Mouse (Mus musculus) liver, postnatal 0 days (tissue): ENCODE results near the gene Scgb1b27. TPM values are rescaled to one million over a fixed set of nuclear protein-coding genes. Genes with fewer than 3 reads are reported as not detected.
"Not testable (repeated sequence)": the region's sequence is repeated elsewhere in the genome, so short reads cannot be mapped to it uniquely, and the experiment has no call there.

ENCODE experiments used
- ATAC-seq: fragments of 200-750 bp; cut with Nextera tagmentation; 2 replicates; pipeline ENCODE4 v1.8.0; 2017; ENCODE audit warnings: mild to moderate bottlenecking, moderate library complexity
- DNase-seq: peaks from one replicate; pipeline ENCODE4 v3.0.0-alpha.2; 2016
- H3K27ac ChIP-seq: fragments of 300-500 bp; sonication (generic); 2 replicates; pipeline ENCODE4 v1.5.1; 2014; ENCODE audit warnings: antibody characterized with exemption, moderate library complexity, mild to moderate bottlenecking, low read depth
- H3K27me3 ChIP-seq: fragments of 300-500 bp; sonication (generic); 2 replicates; pipeline ENCODE4 v1.6.1; 2014; ENCODE audit warnings: low read length, control low read depth, mixed read lengths; ENCODE audit not compliant: insufficient read depth
- H3K36me3 ChIP-seq: fragments of 300-500 bp; sonication (generic); replicated peaks from 2 replicates; pipeline ENCODE4 v1.6.1; 2014; ENCODE audit warnings: mild to moderate bottlenecking, control low read depth, low read length, moderate library complexity, mixed read lengths; ENCODE audit not compliant: insufficient read depth
- H3K4me1 ChIP-seq: fragments of 300-500 bp; sonication (generic); 2 replicates; pipeline ENCODE4 v1.6.1; 2014; ENCODE audit warnings: antibody characterized with exemption, mild to moderate bottlenecking, control low read depth; ENCODE audit not compliant: insufficient read depth
- H3K4me2 ChIP-seq: fragments of 300-500 bp; sonication (generic); 2 replicates; pipeline ENCODE4 v1.6.1; 2014; ENCODE audit warnings: low read depth, mild to moderate bottlenecking, low read length, moderate library complexity, mixed read lengths
- H3K4me3 ChIP-seq: fragments of 300-500 bp; sonication (generic); 2 replicates; pipeline ENCODE4 v1.5.1; 2014; ENCODE audit warnings: low read depth, low read length
- H3K9ac ChIP-seq: fragments of 300-500 bp; sonication (generic); replicated peaks from 2 replicates; pipeline ENCODE4 v1.6.1; 2014; ENCODE audit warnings: mild to moderate bottlenecking, moderate library complexity
- H3K9me3 ChIP-seq: fragments of 300-500 bp; sonication (generic); 2 replicates; pipeline ENCODE4 v1.6.1; 2016; ENCODE audit warnings: mild to moderate bottlenecking, control low read depth, low read length, mixed read lengths
- CTCF ChIP-seq: sonication (generic); IDR thresholded peaks from 2 replicates; pipeline ENCODE4 v1.5.1; 2016; ENCODE audit warnings: antibody characterized with exemption, low read depth
- EP300 ChIP-seq: IDR thresholded peaks from 2 replicates; pipeline ENCODE4 v1.6.1; 2016; ENCODE audit warnings: antibody characterized with exemption, low read depth, mild to moderate bottlenecking
- WGBS: fragments of 180-500 bp; shearing (Covaris S2); extraction: QIAGEN DNeasy Blood & Tissue Kit; methylation state at CpG from one replicate; pipeline ENCODE4 v1.1.7; 2014; ENCODE audit not compliant: insufficient replicate concordance; 5-methylcytosine and 5-hydroxymethylcytosine counted together
- polyA plus RNA-seq: library from polyadenylated mRNA; unstranded; fragments of >200 nt; fragmentation: Nextera tagmentation; extraction: Ambion mirVana; gene quantifications from 2 replicates; pipeline ENCODE4 v1.2.1, GENCODE M21; 2015

Gene Scgb1b27
- not detected in 2 replicates for polyA plus RNA-seq

DNA sequence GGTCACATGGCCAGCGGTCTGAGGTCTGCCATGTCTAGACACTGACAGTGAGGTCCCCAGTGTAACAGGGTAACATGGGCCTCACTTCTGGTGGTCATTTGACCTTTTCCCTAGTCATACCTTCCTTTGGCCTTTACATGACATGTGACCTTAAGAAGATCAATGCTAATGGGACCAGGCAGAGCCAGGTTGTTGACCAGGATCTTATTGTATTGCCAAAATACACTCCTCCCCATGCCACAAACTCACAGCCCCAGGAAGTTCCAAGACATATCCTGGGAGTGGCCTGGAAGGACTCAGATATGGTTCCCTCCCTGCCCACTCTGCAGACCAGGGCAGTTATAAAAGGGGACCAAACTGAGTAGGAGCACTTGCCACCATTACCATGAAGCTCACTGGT lies at the start of gene Scgb1b27:
Scgb1b27 (plus strand) TSS at position 301 of the 400 bp plus-strand sequence.
- not testable (repeated sequence) for ATAC-seq, H3K27ac ChIP-seq, H3K4me1 ChIP-seq, H3K9me3 ChIP-seq, H3K36me3 ChIP-seq, H3K4me2 ChIP-seq, DNase-seq, H3K27me3 ChIP-seq, H3K4me3 ChIP-seq, H3K9ac ChIP-seq
- 67% methylated on average over 1 of the region's 1 CpGs for WGBS

GRCm38 (mm10) chr7:33982281-33982680 lies 39.0 kb upstream of the Scgb1b27 start:
- 24% methylated on average over 7 of the region's 9 CpGs for WGBS

DNA sequence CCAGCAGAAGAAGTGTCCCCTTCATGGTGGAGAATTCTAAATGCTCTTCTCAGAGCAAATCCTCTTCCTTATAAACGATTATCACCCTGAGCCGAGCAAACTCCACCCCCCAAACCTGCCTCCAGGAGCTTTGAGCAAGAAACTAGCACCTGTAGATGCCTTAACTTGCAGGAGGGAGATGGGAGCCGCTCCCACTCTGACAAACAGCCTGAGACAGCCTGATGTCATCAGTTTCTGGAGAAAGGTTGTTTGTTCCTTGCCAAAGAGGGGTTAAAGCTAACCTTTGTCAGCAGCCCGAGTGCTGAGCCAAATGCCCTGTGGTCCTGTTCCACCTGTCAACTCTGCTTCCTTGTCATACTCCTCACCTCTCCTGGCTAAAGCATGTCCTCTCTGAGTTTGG lies 7.4 kb upstream of the Scgb1b27 start, which contains the start of gene Scgb2b27:
Scgb2b27 (minus strand) TSS at position 101 of the 400 bp plus-strand sequence.
- TF ChIP-seq EP300: no peak
- TF ChIP-seq CTCF: no peak
- ATAC-seq: no peak
- no peaks in the 10 kb centered on the region for H3K36me3 ChIP-seq
- no peak within 1 kb of the TSS for H3K27ac ChIP-seq
- H3K9me3 ChIP-seq: peaks cover 3% of the 10 kb centered on the region
- H3K27me3 ChIP-seq: no peaks in the 10 kb centered on the region
- H3K9ac ChIP-seq: no peak within 1 kb of the TSS
- no peak for DNase-seq
- no peak within 1 kb of the TSS for H3K4me2 ChIP-seq
- no peaks in the 10 kb centered on the region for H3K4me1 ChIP-seq
- H3K4me3 ChIP-seq: no peak within 1 kb of the TSS
- WGBS: 54% methylated on average over 4 of the region's 4 CpGs

More at GRCm38 (mm10) chr7:33982281-33982680, 39.0 kb upstream of the Scgb1b27 start:
- not testable (repeated sequence) for H3K36me3 ChIP-seq, H3K27ac ChIP-seq, ATAC-seq, H3K4me3 ChIP-seq, H3K4me1 ChIP-seq, H3K9ac ChIP-seq, H3K4me2 ChIP-seq, H3K27me3 ChIP-seq, H3K9me3 ChIP-seq
- peak; percentile 54 for TF ChIP-seq CTCF
- peak; percentile 37 for DNase-seq

DNA sequence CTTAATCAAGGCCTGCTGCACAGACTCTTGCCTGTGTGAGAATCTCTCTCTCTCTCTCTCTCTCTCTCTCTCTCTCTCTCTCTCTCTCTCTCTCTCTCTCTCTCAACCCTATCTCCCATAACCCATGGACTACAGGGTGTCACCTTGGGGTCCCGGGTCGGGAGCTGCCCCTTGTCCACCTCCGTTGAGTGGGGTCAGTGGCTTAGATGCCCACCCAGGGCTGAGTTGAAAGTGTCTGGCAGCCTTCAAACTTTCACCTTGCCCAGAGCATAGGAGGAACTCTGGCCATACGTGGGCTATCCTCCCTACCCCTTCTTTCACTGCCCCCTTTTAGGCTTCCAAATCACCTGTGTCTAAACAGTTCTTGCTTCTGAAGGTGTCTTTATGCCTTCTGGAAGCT lies 4.4 kb downstream of the Scgb1b27 start:
- ATAC-seq (no peak), DNase-seq (no peak)
- no peak overlapping the region for H3K4me2 ChIP-seq
- no peaks in the 10 kb centered on the region; the same call in 1 of the 2 replicates for H3K9me3 ChIP-seq
- no peak overlapping the region for H3K4me3 ChIP-seq
- TF ChIP-seq EP300: no peak
- TF ChIP-seq CTCF: no peak
- H3K27me3 ChIP-seq: no peaks in the 10 kb centered on the region
- no peak overlapping the region for H3K9ac ChIP-seq
- no peak overlapping the region for H3K27ac ChIP-seq
- WGBS: 70% methylated on average over 4 of the region's 4 CpGs
- H3K4me1 ChIP-seq: no peaks in the 10 kb centered on the region
- H3K36me3 ChIP-seq: no peaks in the 10 kb centered on the region

GRCm38 (mm10) chr7:34027202-34027601 lies 5.9 kb downstream of the Scgb1b27 start:
- not testable (repeated sequence) for H3K4me1 ChIP-seq, H3K27me3 ChIP-seq, DNase-seq, H3K9ac ChIP-seq, H3K27ac ChIP-seq, H3K36me3 ChIP-seq, H3K4me3 ChIP-seq, H3K9me3 ChIP-seq, ATAC-seq, H3K4me2 ChIP-seq
- 74% methylated on average over 9 of the region's 9 CpGs for WGBS

DNA sequence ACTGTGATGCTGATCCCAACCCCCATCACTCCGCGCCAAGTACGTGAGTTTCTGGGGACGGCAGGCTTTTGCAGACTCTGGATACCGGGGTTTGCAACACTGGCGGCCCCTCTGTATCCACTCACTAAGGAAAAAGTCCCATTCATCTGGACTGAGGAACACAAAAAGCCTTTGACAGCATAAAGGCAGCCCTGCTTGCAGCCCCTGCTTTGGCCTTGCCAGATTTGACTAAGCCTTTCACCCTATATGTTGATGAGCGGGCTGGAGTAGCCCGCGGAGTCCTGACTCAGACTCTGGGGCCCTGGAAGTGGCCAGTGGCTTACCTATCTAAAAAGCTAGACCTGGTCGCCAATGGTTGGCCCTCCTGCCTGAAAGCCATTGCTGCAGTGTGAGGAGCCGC lies 8.7 kb downstream of the Scgb1b27 start:
- H3K9ac ChIP-seq: no peak overlapping the region
- 84% methylated on average over 11 of the region's 11 CpGs for WGBS
- no peak for TF ChIP-seq EP300
- TF ChIP-seq CTCF: no peak

GRCm38 (mm10) chr7:34034579-34034978 lies 13.3 kb downstream of the Scgb1b27 start:
- not testable (repeated sequence) for H3K36me3 ChIP-seq, DNase-seq, H3K4me2 ChIP-seq, H3K9ac ChIP-seq, H3K27ac ChIP-seq, H3K27me3 ChIP-seq, H3K4me3 ChIP-seq, H3K9me3 ChIP-seq, ATAC-seq, H3K4me1 ChIP-seq
- WGBS: 66% methylated on average over 2 of the region's 4 CpGs

More for the DNA sequence above, 8.7 kb downstream of the Scgb1b27 start:
- DNase-seq (no peak), ATAC-seq (no peak)
- Histone ChIP-seq H3K9me3 (peaks cover 4% of the 10 kb centered on the region), H3K27ac (no peak overlapping the region), H3K27me3 (no peaks in the 10 kb centered on the region), H3K4me1 (no peaks in the 10 kb centered on the region), H3K4me2 (no peak overlapping the region), H3K36me3 (no peaks in the 10 kb centered on the region), H3K4me3 (no peak overlapping the region)

- H3K4me2 ChIP-seq, H3K27me3 ChIP-seq, H3K27ac ChIP-seq, H3K9ac ChIP-seq, DNase-seq, H3K9me3 ChIP-seq, H3K36me3 ChIP-seq, ATAC-seq, H3K4me3 ChIP-seq, H3K4me1 ChIP-seq: not testable (repeated sequence)
- 79% methylated on average over 11 of the region's 11 CpGs for WGBS
These were observed 15.0 kb downstream of the Scgb1b27 start for GRCm38 (mm10) chr7:34036076-34036815.

GRCm38 (mm10) chr7:34068132-34068531 lies 46.8 kb downstream of the Scgb1b27 start:
- ATAC-seq, DNase-seq, H3K4me3 ChIP-seq, H3K9me3 ChIP-seq, H3K36me3 ChIP-seq, H3K4me1 ChIP-seq, H3K9ac ChIP-seq, H3K4me2 ChIP-seq, H3K27me3 ChIP-seq, H3K27ac ChIP-seq: not testable (repeated sequence)
- WGBS: 65% methylated on average over 5 of the region's 5 CpGs
